Mouse (Mus musculus) forebrain, embryonic 10.5 days (tissue): ENCODE results near the gene Zfp273. TPM values are rescaled to one million over a fixed set of nuclear protein-coding genes. Genes with fewer than 3 reads are reported as not detected.
A peak's percentile ranks its signal among the peaks of the same experiment; 100 is the strongest.
"Not testable (repeated sequence)": the region's sequence is repeated elsewhere in the genome, so short reads cannot be mapped to it uniquely, and the experiment has no call there.

Source experiments
- DNase-seq: peaks from one replicate; pipeline ENCODE4 v3.0.0-alpha.2; 2017; ENCODE audit warnings: low spot score; ENCODE audit errors: extremely low spot score
- H3K27ac ChIP-seq: fragments of 300-500 bp; sonication (generic); 2 replicates; pipeline ENCODE4 v1.5.1; 2016; ENCODE audit warnings: mild to moderate bottlenecking
- H3K27me3 ChIP-seq: fragments of 300-500 bp; sonication (generic); 2 replicates; pipeline ENCODE4 v1.6.1; 2016; ENCODE audit warnings: mild to moderate bottlenecking; ENCODE audit not compliant: poor library complexity, severe bottlenecking
- H3K36me3 ChIP-seq: fragments of 300-500 bp; sonication (generic); replicated peaks from 2 replicates; pipeline ENCODE4 v1.6.1; 2016; ENCODE audit warnings: mild to moderate bottlenecking, moderate library complexity
- H3K4me1 ChIP-seq: fragments of 300-500 bp; sonication (generic); 2 replicates; pipeline ENCODE4 v1.6.1; 2016
- H3K4me3 ChIP-seq: fragments of 300-500 bp; sonication (generic); 2 replicates; pipeline ENCODE4 v1.5.1; 2016; ENCODE audit warnings: mild to moderate bottlenecking, moderate library complexity
- H3K9me3 ChIP-seq: fragments of 300-500 bp; sonication (generic); 2 replicates; pipeline ENCODE4 v1.6.1; 2016; ENCODE audit warnings: mild to moderate bottlenecking, moderate library complexity
- WGBS: fragments of 180-500 bp; shearing (Covaris S2); methylation state at CpG from one replicate; pipeline ENCODE4 v1.1.7; 2016; 5-methylcytosine and 5-hydroxymethylcytosine counted together
- polyA plus RNA-seq: library from polyadenylated mRNA; unstranded; fragments of >200 nt; fragmentation: Nextera tagmentation; extraction: Ambion mirVana; gene quantifications from 2 replicates; pipeline ENCODE4 v1.2.1, GENCODE M21; 2016

Zfp273 gene
- polyA plus RNA-seq, 1 experiment from 2014 or later = 6.0 TPM

- H3K36me3 ChIP-seq = no peaks in the 10 kb centered on the region
- peak overlapping the region; percentile 50 for H3K4me3 ChIP-seq
- H3K27me3 ChIP-seq = no peaks in the 10 kb centered on the region
- H3K27ac ChIP-seq = peak overlapping the region; percentile 80
- H3K9me3 ChIP-seq = no peaks in the 10 kb centered on the region
- WGBS = 2% methylated on average over 13 of the region's 19 CpGs
- DNase-seq = peak; percentile 61
- peaks cover 14% of the 10 kb centered on the region for H3K4me1 ChIP-seq
These were observed 30.7 kb downstream of the Zfp273 start for GRCm38 (mm10) chr13:67844119-67844852.

GRCm38 (mm10) chr13:67844853-67845194 is 31.3 kb downstream of the Zfp273 start:
- H3K4me1 ChIP-seq = peaks cover 14% of the 10 kb centered on the region
- H3K36me3 ChIP-seq = no peaks in the 10 kb centered on the region
- WGBS = 15% methylated on average over 8 of the region's 8 CpGs
- H3K9me3 ChIP-seq = no peaks in the 10 kb centered on the region
- DNase-seq = no peak
- H3K27ac ChIP-seq = peak overlapping the region; percentile 71
- peak overlapping the region; percentile 50 for H3K4me3 ChIP-seq
- H3K27me3 ChIP-seq = no peaks in the 10 kb centered on the region

GRCm38 (mm10) chr13:67850361-67850760 is 36.8 kb downstream of the Zfp273 start:
- H3K27me3 ChIP-seq = no peaks in the 10 kb centered on the region
- no peak overlapping the region for H3K27ac ChIP-seq
- H3K4me3 ChIP-seq = no peak overlapping the region
- H3K4me1 ChIP-seq = no peaks in the 10 kb centered on the region
- H3K9me3 ChIP-seq = no peaks in the 10 kb centered on the region
- H3K36me3 ChIP-seq = no peaks in the 10 kb centered on the region
- 83% methylated on average over 3 of the region's 3 CpGs for WGBS
- no peak for DNase-seq

GRCm38 (mm10) chr13:67853130-67853529 is 39.6 kb downstream of the Zfp273 start:
- no peaks in the 10 kb centered on the region for H3K36me3 ChIP-seq
- H3K4me3 ChIP-seq = no peak overlapping the region
- DNase-seq = no peak
- no peaks in the 10 kb centered on the region for H3K9me3 ChIP-seq
- WGBS = 82% methylated on average over 6 of the region's 6 CpGs
- H3K4me1 ChIP-seq = no peaks in the 10 kb centered on the region
- no peaks in the 10 kb centered on the region for H3K27me3 ChIP-seq
- no peak overlapping the region for H3K27ac ChIP-seq

GRCm38 (mm10) chr13:67853983-67854382 is 40.4 kb downstream of the Zfp273 start:
- no peaks in the 10 kb centered on the region for H3K4me1 ChIP-seq
- no peak overlapping the region for H3K4me3 ChIP-seq
- WGBS = 89% methylated on average over 2 of the region's 2 CpGs
- H3K27ac ChIP-seq = no peak overlapping the region
- no peaks in the 10 kb centered on the region for H3K36me3 ChIP-seq
- no peak for DNase-seq
- no peaks in the 10 kb centered on the region for H3K27me3 ChIP-seq
- no peaks in the 10 kb centered on the region for H3K9me3 ChIP-seq

- H3K27ac ChIP-seq = no peak overlapping the region
- DNase-seq = no peak
- no peaks in the 10 kb centered on the region for H3K9me3 ChIP-seq
- no peaks in the 10 kb centered on the region for H3K36me3 ChIP-seq
- WGBS = 21% methylated on average over 1 of the region's 1 CpGs
- no peaks in the 10 kb centered on the region for H3K27me3 ChIP-seq
- no peak overlapping the region for H3K4me3 ChIP-seq
- no peaks in the 10 kb centered on the region for H3K4me1 ChIP-seq
These were observed 43.8 kb downstream of the Zfp273 start for GRCm38 (mm10) chr13:67857317-67857716.

- WGBS = 88% methylated on average over 9 of the region's 9 CpGs
- peaks cover 5% of the 10 kb centered on the region; the same call in 1 of the 2 replicates for H3K9me3 ChIP-seq
These were observed 49.0 kb downstream of the Zfp273 start for GRCm38 (mm10) chr13:67862508-67862907.

GRCm38 (mm10) chr13:67863026-67863425 is 49.5 kb downstream of the Zfp273 start, which contains the start of gene BC048507:
Gene BC048507, plus strand, starts transcription at chr13:67863326.
- Histone ChIP-seq H3K36me3 (no peaks in the 10 kb centered on the region), H3K4me1 (peaks cover 15% of the 10 kb centered on the region; the same call in 1 of the 2 replicates), H3K4me3 (no peak within 1 kb of the TSS), H3K9me3 (peaks cover 5% of the 10 kb centered on the region; the same call in 1 of the 2 replicates), H3K27ac (no peak within 1 kb of the TSS), H3K27me3 (0 out of 2 replicates have a peak, but pooled peaks cover 7% of the 10 kb centered on the region)
- no peak for DNase-seq
- WGBS = 89% methylated on average over 11 of the region's 11 CpGs

More at GRCm38 (mm10) chr13:67862508-67862907, 49.0 kb downstream of the Zfp273 start:
- H3K36me3 ChIP-seq = no peaks in the 10 kb centered on the region
- no peak overlapping the region for H3K27ac ChIP-seq
- 0 out of 2 replicates have a peak, but pooled peaks cover 2% of the 10 kb centered on the region for H3K27me3 ChIP-seq
- H3K4me3 ChIP-seq = no peak overlapping the region
- H3K4me1 ChIP-seq = peaks cover 15% of the 10 kb centered on the region; the same call in 1 of the 2 replicates
- DNase-seq = no peak

DNA sequence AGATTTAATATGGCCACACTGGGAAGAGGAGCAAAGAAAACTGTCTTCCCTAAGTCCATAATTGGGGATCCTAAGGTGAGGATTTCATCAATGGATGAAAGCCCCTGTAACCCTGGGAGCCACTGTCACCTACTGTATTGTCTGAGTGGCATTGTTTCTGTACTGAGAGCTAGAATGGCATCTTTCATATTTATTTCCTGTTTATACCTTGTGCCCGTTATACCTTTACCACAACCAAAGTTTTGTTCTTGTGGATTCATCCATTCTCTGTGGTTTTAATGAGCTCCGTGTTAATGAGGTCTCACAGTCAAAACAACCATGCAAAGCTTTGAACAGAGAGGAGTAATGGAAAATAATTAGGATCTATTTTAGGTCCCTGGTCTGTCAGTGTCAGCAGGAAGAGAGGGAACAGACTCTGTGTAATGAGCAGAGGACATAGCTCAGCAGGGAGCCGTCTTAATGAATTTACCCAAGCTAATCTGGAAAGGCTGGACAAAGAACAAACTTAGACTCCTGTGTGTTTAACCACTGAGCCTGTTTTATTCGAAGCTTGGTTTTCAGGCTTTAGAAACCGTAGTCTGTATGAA is 51.3 kb downstream of the Zfp273 start:
- peaks cover 5% of the 10 kb centered on the region; the same call in 1 of the 2 replicates for H3K9me3 ChIP-seq
- 28% methylated on average over 5 of the region's 5 CpGs for WGBS
- H3K27me3 ChIP-seq = 0 out of 2 replicates have a peak, but pooled peaks cover 7% of the 10 kb centered on the region
- no peaks in the 10 kb centered on the region for H3K36me3 ChIP-seq
- DNase-seq = peak; percentile 54
- H3K4me1 ChIP-seq = peaks cover 15% of the 10 kb centered on the region; the same call in 1 of the 2 replicates
- H3K27ac ChIP-seq = no peak overlapping the region
- no peak overlapping the region for H3K4me3 ChIP-seq

GRCm38 (mm10) chr13:67867899-67868298 is 54.4 kb downstream of the Zfp273 start:
- H3K4me1 ChIP-seq = peaks cover 15% of the 10 kb centered on the region; the same call in 1 of the 2 replicates
- peaks cover 9% of the 10 kb centered on the region; the same call in 1 of the 2 replicates for H3K9me3 ChIP-seq
- no peak overlapping the region for H3K27ac ChIP-seq
- H3K4me3 ChIP-seq = no peak overlapping the region
- H3K36me3 ChIP-seq = no peaks in the 10 kb centered on the region
- no peak for DNase-seq
- 26% methylated on average over 3 of the region's 3 CpGs for WGBS
- H3K27me3 ChIP-seq = 0 out of 2 replicates have a peak, but pooled peaks cover 7% of the 10 kb centered on the region

GRCm38 (mm10) chr13:67876049-67876698 is 62.6 kb downstream of the Zfp273 start:
- H3K4me3 ChIP-seq, H3K4me1 ChIP-seq, H3K9me3 ChIP-seq, H3K36me3 ChIP-seq, H3K27me3 ChIP-seq, H3K27ac ChIP-seq, DNase-seq: not testable (repeated sequence)
- WGBS = 40% methylated on average over 8 of the region's 12 CpGs
